Mouse (Mus musculus) liver, postnatal 0 days (tissue): Measurements from ENCODE around the gene Cers5.

ENCODE experiments used
- CTCF ChIP-seq: sonication (generic); IDR thresholded peaks from 2 replicates; pipeline ENCODE4 v1.5.1; 2016; ENCODE audit warnings: antibody characterized with exemption, low read depth
- EP300 ChIP-seq: IDR thresholded peaks from 2 replicates; pipeline ENCODE4 v1.6.1; 2016; ENCODE audit warnings: antibody characterized with exemption, low read depth, mild to moderate bottlenecking

DNA sequence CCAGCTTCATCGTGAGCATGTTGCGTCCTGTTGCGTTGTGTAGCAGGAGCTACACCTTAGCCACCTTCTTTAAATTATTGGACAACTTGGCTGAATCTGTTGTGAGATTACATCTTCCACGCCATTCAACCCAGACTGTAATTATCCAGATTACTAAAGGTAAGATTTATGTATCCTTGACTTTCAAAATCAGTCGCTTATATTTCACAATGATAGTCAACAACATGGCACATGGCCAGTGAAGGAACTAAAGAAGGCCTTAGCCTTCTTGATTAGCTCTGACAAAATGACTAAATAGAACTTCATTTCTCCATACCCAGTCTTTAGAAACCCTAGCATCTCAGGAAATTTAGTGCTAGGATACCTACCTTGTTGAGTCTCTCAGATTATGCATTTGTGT, 39.5 kb downstream of the Cers5 start:
- no peak for TF ChIP-seq CTCF
- no peak for TF ChIP-seq EP300
